Mouse (Mus musculus) embryonic fibroblast, embryonic 13.5 days (primary cell): ENCODE data around the gene Gla.
"Not testable (repeated sequence)": the region's sequence is repeated elsewhere in the genome, so short reads cannot be mapped to it uniquely, and the experiment has no call there.

Source experiments
- CTCF ChIP-seq: IDR thresholded peaks from 2 replicates; pipeline ENCODE4 v1.5.1; 2011; ENCODE audit warnings: mild to moderate bottlenecking, control low read depth, low read length, moderate library complexity, borderline replicate concordance; ENCODE audit not compliant: insufficient read depth
- POLR2A ChIP-seq: IDR thresholded peaks from 2 replicates; pipeline ENCODE4 v1.6.1; 2011; ENCODE audit warnings: low read depth, mild to moderate bottlenecking, control low read depth, low read length, moderate library complexity

- TF ChIP-seq POLR2A, CTCF: not testable (repeated sequence)
Observed at GRCm38 (mm10) chrX:134539795-134540194, 61.1 kb downstream of the Gla start.
